Mouse (Mus musculus) retina, embryonic 14.5 days (tissue): ENCODE measurements at regions not wholly inside any gene's neighbourhood (a gene's known extent, or its start where the extent isn't known, plus 50 kb on each side); places are given as distances from the start of the nearest gene placed in this dataset.

Experiments used
- DNase-seq: peaks from one replicate; pipeline ENCODE4 v3.0.0-alpha.2; 2015; ENCODE audit warnings: low spot score

- peak; percentile 82 for DNase-seq
Measured at GRCm38 (mm10) chr16:95647854-95648253, 54.0 kb upstream of the Ets2 start.

DNA sequence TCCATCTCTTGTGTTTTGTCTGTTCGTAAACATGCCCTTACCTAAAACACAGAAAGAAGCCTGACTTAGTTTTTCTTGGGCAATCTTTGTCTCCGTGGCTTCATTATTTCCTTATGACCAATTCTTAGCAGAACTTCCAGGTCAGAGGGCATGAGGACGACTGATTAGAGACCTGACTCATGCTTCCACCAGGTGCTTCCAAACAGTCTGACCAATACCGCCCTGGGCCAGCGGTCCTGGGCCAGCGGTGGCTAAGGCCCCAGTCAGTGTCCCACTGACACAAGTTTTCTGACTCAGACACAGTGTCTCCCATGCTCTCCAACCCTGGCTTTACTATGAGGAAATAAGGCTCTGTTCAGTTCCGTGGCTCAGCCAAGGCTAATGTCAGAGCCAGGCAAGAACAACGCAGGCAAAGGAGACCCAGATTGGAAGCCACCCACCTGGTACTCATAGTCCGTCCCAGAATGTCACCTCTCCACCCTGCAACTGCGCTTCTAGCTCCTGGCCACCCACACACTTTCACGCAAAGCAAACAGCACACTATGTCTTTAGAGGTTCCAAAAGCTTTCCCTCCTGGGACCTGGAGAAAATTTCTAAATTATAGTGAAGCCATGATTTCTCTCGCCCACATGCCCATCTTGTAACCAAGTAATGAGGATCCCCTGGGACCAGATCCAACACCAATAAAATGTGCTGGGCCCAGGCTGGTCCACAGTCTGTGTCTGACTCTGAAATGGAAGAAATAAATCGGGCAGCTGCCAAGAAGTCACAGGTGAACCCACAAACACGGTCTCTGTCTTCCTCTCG is 56.6 kb upstream of the Erg start:
- DNase-seq: no peak

DNA sequence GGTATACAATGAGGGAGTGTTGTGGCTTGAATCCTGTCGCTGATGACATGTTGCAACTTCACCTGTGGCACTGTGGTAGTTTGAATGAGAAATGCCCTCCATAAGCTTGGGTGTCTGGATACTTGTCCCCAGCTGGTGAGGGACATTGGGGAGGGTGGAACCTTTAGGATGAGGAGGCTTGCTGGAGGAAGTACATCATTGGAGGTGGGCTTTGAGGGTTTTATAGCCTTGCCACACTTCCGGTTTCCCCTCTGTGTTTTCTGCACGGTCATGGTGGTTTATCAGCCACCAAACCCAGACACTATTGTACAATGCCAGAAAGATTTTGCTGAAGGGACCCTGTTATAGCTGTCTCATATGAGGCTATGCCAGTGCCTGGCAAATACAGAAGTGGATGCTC is 54.3 kb upstream of the Erg start:
- no peak for DNase-seq

DNA sequence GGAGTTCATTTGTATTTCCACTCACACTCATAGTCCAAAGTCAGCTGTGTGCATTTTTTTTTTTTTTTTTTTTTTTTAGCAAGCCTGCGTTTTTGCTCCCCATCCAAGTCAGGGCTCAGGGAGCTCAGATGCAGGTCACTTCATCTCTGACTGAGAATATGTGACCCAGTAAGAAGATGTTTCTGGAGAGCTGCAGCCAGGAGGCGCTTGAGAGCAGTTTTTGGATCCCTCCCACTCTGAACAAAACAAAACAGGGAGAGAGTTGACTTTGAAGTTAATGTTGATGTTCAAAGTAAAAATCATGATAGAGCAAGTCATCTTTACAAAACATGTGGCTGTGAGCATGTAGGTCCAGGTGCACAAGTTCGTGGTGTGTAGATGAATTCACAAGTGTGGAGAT is 53.3 kb upstream of the Erg start:
- no peak for DNase-seq

DNA sequence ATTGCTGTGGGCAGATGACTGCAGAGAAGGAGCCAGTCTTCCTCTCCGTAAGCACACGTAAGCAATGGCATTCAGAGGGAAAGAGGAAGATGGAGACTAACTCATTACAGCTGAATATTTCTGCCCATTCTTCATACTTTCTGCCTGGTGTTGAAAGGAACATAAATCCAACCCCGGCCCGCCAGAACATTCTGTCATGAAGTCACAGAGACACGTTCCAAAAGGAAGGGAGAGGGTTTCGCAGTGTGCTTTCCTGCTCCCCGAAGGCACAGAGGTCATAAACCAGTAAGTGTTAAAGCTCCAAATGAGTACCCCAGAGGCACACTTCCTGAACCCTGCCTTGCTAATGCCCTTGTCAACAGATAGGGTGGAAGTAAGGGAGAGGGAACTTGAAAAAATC is 51.5 kb upstream of the Erg start:
- no peak for DNase-seq

GRCm38 (mm10) chr16:95636615-95637014 is 50.2 kb upstream of the Erg start:
- DNase-seq: no peak
